Mouse (Mus musculus): ENCODE measurements around the gene 2310046K23Rik. TPM values are rescaled to one million over a fixed set of nuclear protein-coding genes. Genes with fewer than 3 reads are reported as not detected.
"Not testable (repeated sequence)": the region's sequence is repeated elsewhere in the genome, so short reads cannot be mapped to it uniquely, and the experiment has no call there.

2310046K23Rik gene
- polyA plus RNA-seq, 1 experiment from 2014 or later, result not detected

- ATAC-seq (replicated peaks; ENCODE audit: low FRiP score), result no peak
- no peaks in the 10 kb centered on the region for H3K36me3 ChIP-seq (ENCODE audit: control insufficient read depth, insufficient read depth, low read length)
- H3K27me3 ChIP-seq (replicated peaks; ENCODE audit: control insufficient read depth, insufficient read depth, low read length), result no peaks in the 10 kb centered on the region
- no peak for DNase-seq (ENCODE audit: low spot score)
- H3K9me3 ChIP-seq (ENCODE audit: control insufficient read depth, low read length), result no peaks in the 10 kb centered on the region
- no peak overlapping the region for H3K27ac ChIP-seq (ENCODE audit: low read depth, low read length)
- no peak overlapping the region for H3K9ac ChIP-seq (ENCODE audit: low read depth, low read length)
- H3K4me3 ChIP-seq (ENCODE audit: low read depth, low read length), result no peak overlapping the region
- H3K4me1 ChIP-seq (replicated peaks; ENCODE audit: control insufficient read depth, insufficient read depth, low read length), result no peaks in the 10 kb centered on the region
- H3K4me2 ChIP-seq, result no peak overlapping the region
These were observed 22.0 kb downstream of the 2310046K23Rik start for GRCm38 (mm10) chr3:92512325-92512724.

- no peak overlapping the region for H3K4me2 ChIP-seq
- no peaks in the 10 kb centered on the region for H3K27me3 ChIP-seq (replicated peaks; ENCODE audit: control insufficient read depth, insufficient read depth, low read length)
- no peak overlapping the region for H3K9ac ChIP-seq (ENCODE audit: low read depth, low read length)
- H3K4me1 ChIP-seq (replicated peaks; ENCODE audit: control insufficient read depth, insufficient read depth, low read length), result no peaks in the 10 kb centered on the region
- H3K27ac ChIP-seq (ENCODE audit: low read depth, low read length), result no peak overlapping the region
- no peak for DNase-seq (ENCODE audit: low spot score)
- H3K4me3 ChIP-seq (ENCODE audit: low read depth, low read length), result no peak overlapping the region
- ATAC-seq (replicated peaks; ENCODE audit: low FRiP score), result no peak
- H3K36me3 ChIP-seq (ENCODE audit: control insufficient read depth, insufficient read depth, low read length), result no peaks in the 10 kb centered on the region
- no peaks in the 10 kb centered on the region for H3K9me3 ChIP-seq (ENCODE audit: control insufficient read depth, low read length)
These were observed 23.5 kb downstream of the 2310046K23Rik start for GRCm38 (mm10) chr3:92510786-92511185.

GRCm38 (mm10) chr3:92508185-92508584 lies 26.1 kb downstream of the 2310046K23Rik start:
- DNase-seq (ENCODE audit: low spot score) (no peak), ATAC-seq (replicated peaks; ENCODE audit: low FRiP score) (no peak)
- H3K9me3 ChIP-seq (ENCODE audit: control insufficient read depth, low read length), result no peaks in the 10 kb centered on the region
- no peak overlapping the region for H3K4me2 ChIP-seq
- no peak overlapping the region for H3K4me3 ChIP-seq (ENCODE audit: low read depth, low read length)
- no peaks in the 10 kb centered on the region for H3K27me3 ChIP-seq (replicated peaks; ENCODE audit: control insufficient read depth, insufficient read depth, low read length)
- no peaks in the 10 kb centered on the region for H3K4me1 ChIP-seq (replicated peaks; ENCODE audit: control insufficient read depth, insufficient read depth, low read length)
- H3K9ac ChIP-seq (ENCODE audit: low read depth, low read length), result no peak overlapping the region
- H3K27ac ChIP-seq (ENCODE audit: low read depth, low read length), result no peak overlapping the region
- 90% methylated on average over 1 of the region's 1 CpGs for WGBS
- H3K36me3 ChIP-seq (ENCODE audit: control insufficient read depth, insufficient read depth, low read length), result no peaks in the 10 kb centered on the region

GRCm38 (mm10) chr3:92503528-92503927 lies 30.8 kb downstream of the 2310046K23Rik start:
- no peaks in the 10 kb centered on the region for H3K36me3 ChIP-seq (ENCODE audit: control insufficient read depth, insufficient read depth, low read length)
- H3K4me1 ChIP-seq (replicated peaks; ENCODE audit: control insufficient read depth, insufficient read depth, low read length), result no peaks in the 10 kb centered on the region
- no peak for ATAC-seq (replicated peaks; ENCODE audit: low FRiP score)
- no peak overlapping the region for H3K9ac ChIP-seq (ENCODE audit: low read depth, low read length)
- no peak overlapping the region for H3K27ac ChIP-seq (ENCODE audit: low read depth, low read length)
- no peak for DNase-seq (ENCODE audit: low spot score)
- H3K4me3 ChIP-seq (ENCODE audit: low read depth, low read length), result no peak overlapping the region
- no peak overlapping the region for H3K4me2 ChIP-seq
- H3K9me3 ChIP-seq (ENCODE audit: control insufficient read depth, low read length), result no peaks in the 10 kb centered on the region
- no peaks in the 10 kb centered on the region for H3K27me3 ChIP-seq (replicated peaks; ENCODE audit: control insufficient read depth, insufficient read depth, low read length)

GRCm38 (mm10) chr3:92500393-92500792 lies 33.9 kb downstream of the 2310046K23Rik start, which contains the start of gene Sprr4:
Sprr4 (minus strand) TSS chr3:92500493.
- DNase-seq (ENCODE audit: low spot score), result no peak
- H3K4me1 ChIP-seq (replicated peaks; ENCODE audit: control insufficient read depth, insufficient read depth, low read length), result no peaks in the 10 kb centered on the region
- H3K27ac ChIP-seq (ENCODE audit: low read depth, low read length), result no peak within 1 kb of the TSS
- no peaks in the 10 kb centered on the region for H3K27me3 ChIP-seq (replicated peaks; ENCODE audit: control insufficient read depth, insufficient read depth, low read length)
- 89% methylated on average over 1 of the region's 1 CpGs for WGBS
- no peaks in the 10 kb centered on the region for H3K36me3 ChIP-seq (ENCODE audit: control insufficient read depth, insufficient read depth, low read length)
- H3K4me3 ChIP-seq (ENCODE audit: low read depth, low read length), result no peak within 1 kb of the TSS
- no peak for ATAC-seq (replicated peaks; ENCODE audit: low FRiP score)
- H3K9me3 ChIP-seq (ENCODE audit: control insufficient read depth, low read length), result no peaks in the 10 kb centered on the region
- H3K4me2 ChIP-seq, result no peak within 1 kb of the TSS
- no peak within 1 kb of the TSS for H3K9ac ChIP-seq (ENCODE audit: low read depth, low read length)

- not testable (repeated sequence) for H3K9ac ChIP-seq (ENCODE audit: low read depth, low read length); H3K4me3 ChIP-seq (ENCODE audit: low read depth, low read length); H3K27ac ChIP-seq (ENCODE audit: low read depth, low read length); H3K9me3 ChIP-seq (ENCODE audit: control insufficient read depth, low read length); H3K4me1 ChIP-seq (replicated peaks; ENCODE audit: control insufficient read depth, insufficient read depth, low read length); H3K27me3 ChIP-seq (replicated peaks; ENCODE audit: control insufficient read depth, insufficient read depth, low read length); H3K4me2 ChIP-seq; ATAC-seq (replicated peaks; ENCODE audit: low FRiP score); DNase-seq (ENCODE audit: low spot score); H3K36me3 ChIP-seq (ENCODE audit: control insufficient read depth, insufficient read depth, low read length)
These were observed 44.0 kb downstream of the 2310046K23Rik start for GRCm38 (mm10) chr3:92490262-92490661.

GRCm38 (mm10) chr3:92486307-92486706 lies 48.0 kb downstream of the 2310046K23Rik start:
- Histone ChIP-seq H3K27ac (ENCODE audit: low read depth, low read length) (no peak overlapping the region), H3K9ac (ENCODE audit: low read depth, low read length) (no peak overlapping the region), H3K4me2 (no peak overlapping the region), H3K4me3 (ENCODE audit: low read depth, low read length) (no peak overlapping the region), H3K9me3 (ENCODE audit: control insufficient read depth, low read length) (no peaks in the 10 kb centered on the region), H3K36me3 (ENCODE audit: control insufficient read depth, insufficient read depth, low read length) (no peaks in the 10 kb centered on the region), H3K27me3 (replicated peaks; ENCODE audit: control insufficient read depth, insufficient read depth, low read length) (no peaks in the 10 kb centered on the region), H3K4me1 (replicated peaks; ENCODE audit: control insufficient read depth, insufficient read depth, low read length) (no peaks in the 10 kb centered on the region)
- ATAC-seq (replicated peaks; ENCODE audit: low FRiP score), result no peak
- DNase-seq (ENCODE audit: low spot score), result no peak
- WGBS, result 23% methylated on average over 1 of the region's 1 CpGs

GRCm38 (mm10) chr3:92485863-92486262 lies 48.4 kb downstream of the 2310046K23Rik start, which contains the start of gene Sprr1a:
Sprr1a (minus strand) TSS chr3:92485895.
- Histone ChIP-seq H3K4me2 (no peak within 1 kb of the TSS), H3K4me1 (replicated peaks; ENCODE audit: control insufficient read depth, insufficient read depth, low read length) (no peaks in the 10 kb centered on the region), H3K27me3 (replicated peaks; ENCODE audit: control insufficient read depth, insufficient read depth, low read length) (no peaks in the 10 kb centered on the region), H3K9ac (ENCODE audit: low read depth, low read length) (no peak within 1 kb of the TSS), H3K9me3 (ENCODE audit: control insufficient read depth, low read length) (no peaks in the 10 kb centered on the region), H3K36me3 (ENCODE audit: control insufficient read depth, insufficient read depth, low read length) (no peaks in the 10 kb centered on the region), H3K4me3 (ENCODE audit: low read depth, low read length) (no peak within 1 kb of the TSS), H3K27ac (ENCODE audit: low read depth, low read length) (no peak within 1 kb of the TSS)
- DNase-seq (ENCODE audit: low spot score) (no peak), ATAC-seq (replicated peaks; ENCODE audit: low FRiP score) (no peak)

Measured in liver, embryonic 11.5 days (tissue).